Mouse (Mus musculus): ENCODE measurements at regions not wholly inside any gene's neighbourhood (a gene's known extent, or its start where the extent isn't known, plus 50 kb on each side); places are given as distances from the start of the nearest gene placed in this dataset.

DNA sequence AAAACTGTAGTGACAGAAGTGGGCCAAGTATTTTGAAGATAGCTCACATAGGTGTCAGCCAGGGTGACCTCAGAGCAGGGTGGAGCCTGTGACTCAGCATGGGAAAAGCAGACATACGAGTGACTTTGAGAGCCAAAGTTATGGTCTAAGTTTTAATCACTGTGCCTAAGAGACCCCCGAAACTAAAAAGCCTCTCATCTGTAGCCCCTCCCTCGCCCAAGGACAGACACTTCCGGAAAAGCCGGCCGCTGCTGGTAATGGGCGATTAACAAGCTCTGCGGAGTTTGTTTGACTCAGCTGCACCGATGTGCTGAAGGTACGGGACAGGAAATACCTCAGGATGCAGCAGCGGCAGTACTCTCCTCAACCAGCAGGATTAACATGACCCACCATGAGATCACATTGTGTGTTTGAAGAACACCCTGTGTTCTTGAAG, 182.1 kb upstream of the Foxn2 start:
- DNase-seq, result no peak

DNA sequence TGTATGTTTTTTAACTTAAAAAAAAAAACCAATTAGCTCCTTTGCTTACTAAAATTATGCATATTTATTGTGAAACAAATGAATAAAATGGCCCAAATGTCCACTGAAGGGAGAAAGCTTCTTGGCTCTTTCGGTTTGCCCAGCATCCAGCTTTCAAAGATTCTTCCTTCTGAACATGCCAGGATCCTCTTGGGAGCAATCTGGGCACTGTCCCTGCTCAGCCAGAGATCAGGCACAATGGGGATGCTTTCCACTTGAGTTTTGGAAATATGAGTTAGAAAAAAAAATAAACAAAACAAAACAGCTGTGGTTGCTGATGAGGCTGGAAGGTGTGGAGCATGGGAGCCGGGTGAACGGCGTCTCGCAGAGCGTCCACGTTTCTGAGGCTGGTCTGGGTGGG, 180.3 kb upstream of the Foxn2 start:
- no peak for DNase-seq

DNA sequence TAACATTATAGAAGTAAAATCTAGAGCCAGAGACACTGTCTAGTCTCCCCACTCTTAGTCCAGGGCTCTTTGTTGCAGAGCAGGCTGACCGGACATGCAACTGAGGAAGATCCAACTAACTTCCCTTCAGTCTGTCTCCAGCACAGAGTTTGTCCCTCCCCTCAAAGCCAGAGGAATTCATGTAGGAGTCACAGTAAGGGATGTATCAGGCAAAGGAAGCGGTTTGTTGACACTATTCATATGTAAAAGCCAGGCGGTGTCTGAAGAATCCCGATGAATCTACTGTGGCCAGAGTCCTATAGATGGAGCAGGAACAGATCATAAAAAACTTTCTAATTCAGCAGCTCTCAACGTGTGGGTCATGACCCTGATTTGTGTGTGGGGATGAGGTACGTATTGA, 179.7 kb upstream of the Foxn2 start:
- DNase-seq, result no peak

DNA sequence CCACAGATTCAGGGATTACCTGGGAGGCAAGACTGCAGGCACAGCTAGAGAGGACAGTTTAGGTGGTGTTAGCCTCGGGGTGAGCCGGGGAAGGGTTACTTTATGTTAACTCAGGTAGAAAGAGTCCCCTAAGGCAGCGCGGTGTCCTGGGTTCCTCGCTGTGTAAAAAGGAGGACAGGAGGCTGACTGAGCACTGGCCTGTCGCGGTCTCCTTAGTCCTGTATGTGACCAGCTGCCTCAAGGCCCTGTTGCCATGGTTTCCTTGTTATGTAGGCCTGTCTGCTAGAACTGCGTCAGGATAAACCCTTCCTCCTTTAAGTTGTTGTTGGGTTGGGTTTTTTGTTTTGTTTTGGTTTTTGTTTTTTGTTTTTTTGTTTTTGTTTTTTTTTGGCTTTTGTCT, 179.0 kb upstream of the Foxn2 start:
- DNase-seq, result no peak

DNA sequence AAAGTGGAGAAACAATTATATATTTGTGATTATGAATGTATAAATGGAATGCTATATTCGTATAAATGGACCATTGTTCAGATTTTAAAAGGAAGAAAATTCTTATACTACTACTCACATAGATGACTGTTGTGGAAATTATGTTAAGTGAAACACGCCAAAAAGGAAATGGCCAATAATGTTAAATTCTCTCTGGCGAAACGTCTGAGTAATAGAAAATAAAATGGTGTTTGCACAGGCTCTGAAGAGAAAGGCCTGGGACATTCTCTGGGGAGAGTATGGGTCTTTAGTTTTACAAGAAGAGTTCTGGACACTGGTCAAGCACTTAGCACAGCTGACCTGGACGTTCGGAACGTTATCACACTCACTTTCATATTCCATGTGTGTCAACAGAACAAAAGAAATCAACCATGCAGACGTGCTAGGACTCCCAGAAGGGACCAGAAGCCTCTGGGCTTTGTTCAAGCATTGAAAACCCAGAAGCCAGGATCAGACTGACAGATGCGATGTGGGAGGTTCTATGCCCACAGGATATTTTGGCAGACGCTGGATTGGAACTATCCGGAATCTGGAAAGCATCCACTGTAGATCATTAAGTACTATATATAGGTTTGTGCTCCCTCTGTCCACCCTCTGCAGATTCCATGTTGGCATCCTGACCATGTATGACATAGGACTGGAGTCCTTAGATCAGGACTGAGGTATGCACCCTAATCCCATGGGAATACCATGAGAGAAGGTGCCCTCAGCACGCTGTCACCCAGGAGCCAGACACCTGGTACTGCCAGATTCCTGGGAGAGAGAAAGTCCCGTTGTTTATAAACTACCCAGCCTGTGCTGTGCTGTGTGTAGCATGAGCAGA, 178.0 kb upstream of the Foxn2 start:
- DNase-seq, result peak; percentile 74

DNA sequence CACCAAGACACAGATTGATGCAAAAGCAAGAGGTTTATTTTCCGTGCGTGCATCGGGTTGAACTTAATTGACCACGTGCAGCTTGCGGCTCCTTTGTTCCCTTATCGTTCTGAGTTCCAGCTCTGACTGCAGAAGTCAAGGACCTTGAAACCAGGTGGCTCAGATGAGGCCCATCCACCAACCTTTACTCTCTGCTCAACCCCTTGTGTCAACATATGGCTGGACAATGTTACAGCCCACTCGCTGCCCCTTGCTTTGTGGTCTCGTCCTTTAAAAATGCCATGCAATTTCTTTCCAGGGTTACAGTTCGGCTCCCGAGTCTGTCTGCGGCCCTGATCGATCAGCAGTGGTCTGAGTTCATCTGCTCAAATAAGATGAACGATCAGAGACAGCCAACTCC, 175.2 kb upstream of the Foxn2 start:
- no peak for DNase-seq

DNA sequence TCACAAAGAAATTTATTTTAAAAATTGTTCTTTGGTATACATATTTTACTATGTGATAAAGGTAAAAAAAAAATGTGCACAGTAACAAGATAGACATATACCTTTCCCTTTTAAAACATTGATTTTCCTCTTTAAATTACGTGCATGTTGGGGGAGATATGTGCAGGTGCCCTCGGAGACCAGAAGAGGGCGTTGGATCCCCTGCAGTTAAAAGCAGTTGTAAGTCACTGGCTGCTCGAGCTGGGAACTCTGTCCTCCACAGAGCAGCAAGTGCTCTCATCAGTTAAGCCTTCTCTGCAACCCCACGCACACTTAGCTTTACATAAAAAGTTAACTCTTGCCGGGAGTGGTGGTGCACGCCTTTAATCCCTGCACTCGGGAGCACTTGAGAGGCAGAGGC, 172.3 kb upstream of the Foxn2 start:
- DNase-seq, result no peak

DNA sequence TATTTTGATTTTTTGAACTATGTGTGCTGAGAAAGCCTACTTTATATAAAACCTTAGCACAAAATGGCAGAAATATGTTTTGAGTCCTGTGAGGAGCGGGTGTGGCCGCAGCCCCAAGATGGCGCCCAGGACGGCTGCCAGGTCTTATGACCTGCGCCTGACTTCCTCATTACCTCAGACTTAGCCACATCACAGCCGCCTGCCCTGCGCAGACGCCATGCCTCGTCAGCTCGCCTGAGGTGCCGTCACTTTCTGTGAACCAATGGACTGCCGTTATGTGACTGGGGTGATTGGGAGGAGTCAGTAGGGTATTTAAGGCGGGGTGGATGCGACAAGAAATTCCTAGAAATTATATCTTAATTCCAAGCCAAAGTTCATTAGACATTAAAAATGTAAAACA, 171.7 kb upstream of the Foxn2 start:
- DNase-seq, result no peak

DNA sequence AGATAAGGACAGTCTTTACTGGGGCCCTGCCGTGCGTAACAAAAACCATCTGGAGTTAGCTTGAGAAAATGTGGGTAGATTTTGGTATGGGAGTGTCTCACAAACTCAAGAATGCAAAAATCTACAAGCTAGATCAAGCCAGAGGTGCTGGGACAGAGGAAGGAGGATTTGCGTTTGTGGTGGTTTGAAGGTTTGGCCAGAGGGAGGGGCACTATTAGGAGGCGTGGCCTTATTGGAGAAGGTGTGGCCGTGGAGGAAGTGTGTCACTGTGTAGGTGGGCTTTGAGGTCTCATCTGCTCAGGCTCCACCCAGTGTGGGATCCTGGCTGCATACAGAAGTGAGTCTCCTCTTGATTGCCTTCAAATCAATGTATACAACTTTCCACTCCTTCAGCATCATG, 169.6 kb upstream of the Foxn2 start:
- DNase-seq, result no peak

DNA sequence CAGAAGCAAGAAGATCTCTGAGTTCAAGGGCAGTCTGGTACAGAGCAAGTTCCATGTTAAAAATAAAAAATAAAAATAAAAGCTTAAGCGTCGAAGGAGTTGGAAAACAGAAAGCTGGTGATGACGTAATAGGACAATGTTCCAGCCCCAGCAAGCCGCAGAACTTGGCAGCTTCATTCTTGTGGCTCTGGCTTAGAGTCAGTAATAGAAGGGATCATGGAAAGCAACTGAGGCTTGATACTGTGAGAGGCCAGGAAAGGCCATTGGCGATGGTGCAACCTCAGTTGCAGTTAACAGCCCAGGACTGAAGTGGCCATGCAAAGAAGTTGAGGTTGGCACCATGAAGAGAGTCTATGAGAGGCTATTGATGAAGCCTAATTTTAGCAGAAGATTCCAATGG, 168.3 kb upstream of the Foxn2 start:
- no peak for DNase-seq

DNA sequence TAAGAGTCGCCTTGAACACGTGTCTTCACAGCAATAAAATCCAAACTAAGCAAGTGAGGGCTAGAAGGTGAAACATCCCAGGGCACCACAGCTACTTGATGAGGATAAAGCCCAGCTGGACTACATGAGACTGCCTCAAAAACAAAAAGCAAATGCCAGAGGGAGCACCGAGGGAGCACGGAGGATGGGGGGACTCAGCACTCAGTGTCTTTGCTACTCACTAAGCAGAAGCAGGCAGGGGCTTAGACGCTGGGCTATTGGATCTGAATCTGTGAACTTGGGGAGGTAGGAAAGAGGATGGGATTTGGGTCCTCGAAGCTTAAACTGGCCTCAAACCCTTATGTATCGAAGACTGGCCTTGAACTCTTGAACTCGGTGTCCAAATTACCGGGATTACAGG, 167.0 kb upstream of the Foxn2 start:
- DNase-seq, result no peak

DNA sequence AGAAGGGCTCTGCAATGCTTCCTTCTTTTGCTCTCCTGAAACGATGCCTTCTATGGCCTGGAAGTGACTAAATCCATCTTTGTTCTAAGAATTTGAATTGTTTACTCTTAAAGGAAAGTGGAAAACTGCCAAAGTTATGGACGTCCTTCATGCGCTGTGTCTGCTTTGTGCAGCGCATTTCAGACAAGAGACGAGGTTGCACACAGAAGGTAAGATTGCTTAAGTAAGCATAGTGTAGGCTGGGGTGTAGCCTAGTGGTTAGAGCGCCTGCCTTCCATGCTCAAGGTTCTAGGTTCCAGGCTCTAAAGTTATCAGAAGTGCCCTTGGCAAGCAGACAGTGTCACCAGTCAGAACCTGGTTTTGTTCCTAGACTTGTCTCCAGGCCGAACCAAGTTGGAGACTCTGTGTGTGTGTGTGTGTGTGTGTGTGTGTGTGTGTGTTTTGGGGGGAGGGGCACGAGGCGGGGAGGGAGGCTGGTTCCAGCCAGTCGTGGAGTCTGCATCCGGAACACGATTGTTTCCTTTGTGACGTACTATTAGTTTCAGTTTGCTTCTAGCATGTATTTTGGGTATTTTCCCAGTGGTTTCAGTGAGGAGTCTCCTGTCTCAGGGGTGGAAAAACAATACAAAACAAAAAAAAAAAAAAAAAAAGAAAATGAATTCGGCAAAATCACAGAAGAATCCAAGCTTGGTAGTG, 166.4 kb upstream of the Foxn2 start:
- no peak for DNase-seq

DNA sequence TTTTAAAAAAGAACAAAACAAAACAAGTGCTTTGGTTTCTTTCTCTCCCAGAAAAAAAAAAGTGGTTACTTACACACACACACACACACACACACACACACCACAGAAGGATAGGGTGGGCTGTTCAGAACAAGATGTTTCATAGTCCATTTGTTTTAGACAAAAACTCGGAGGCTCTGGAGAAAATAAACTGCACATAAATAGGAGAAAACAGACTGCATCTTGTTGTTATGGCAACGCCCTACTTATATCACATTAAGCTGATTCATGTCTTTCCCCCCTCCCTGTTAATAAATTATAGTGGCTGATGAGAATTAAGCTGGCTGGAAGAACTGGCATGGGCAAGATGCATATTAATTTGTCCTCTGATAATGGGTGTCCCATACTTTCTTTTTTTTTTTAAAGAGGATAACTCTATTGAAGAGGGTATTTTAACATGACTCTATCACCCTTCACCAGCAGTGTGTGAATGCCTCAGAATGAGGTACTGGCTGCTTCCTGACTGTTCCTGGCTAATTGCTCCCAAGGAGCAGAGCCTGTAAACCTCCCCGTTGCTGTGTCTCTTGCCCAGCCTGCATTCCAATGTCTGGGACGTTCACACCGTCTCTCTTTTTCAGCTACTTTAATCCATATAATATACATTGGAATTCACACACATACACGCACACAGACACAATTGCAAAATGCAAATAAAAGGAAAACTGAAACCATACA, 165.6 kb upstream of the Foxn2 start:
- DNase-seq, result peak; percentile 40

DNA sequence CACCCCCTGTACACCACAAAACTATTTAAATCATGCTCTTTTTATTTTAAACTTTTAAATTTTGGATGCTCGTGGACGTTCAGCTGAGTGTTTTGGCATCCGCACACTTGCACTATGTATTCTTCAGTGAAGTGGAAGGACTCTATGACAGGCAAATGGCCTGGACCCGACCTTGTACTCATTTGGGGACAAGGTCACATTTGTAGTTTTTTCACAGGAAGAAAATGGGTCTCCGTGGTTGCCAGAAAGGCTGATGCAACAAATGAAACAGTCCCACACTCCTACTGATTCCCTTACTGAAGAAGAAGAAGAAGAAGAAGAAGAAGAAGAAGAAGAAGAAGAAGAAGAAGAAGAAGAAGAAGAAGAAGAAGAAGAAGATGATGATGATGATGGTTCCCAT, 160.9 kb upstream of the Foxn2 start:
- no peak for DNase-seq

DNA sequence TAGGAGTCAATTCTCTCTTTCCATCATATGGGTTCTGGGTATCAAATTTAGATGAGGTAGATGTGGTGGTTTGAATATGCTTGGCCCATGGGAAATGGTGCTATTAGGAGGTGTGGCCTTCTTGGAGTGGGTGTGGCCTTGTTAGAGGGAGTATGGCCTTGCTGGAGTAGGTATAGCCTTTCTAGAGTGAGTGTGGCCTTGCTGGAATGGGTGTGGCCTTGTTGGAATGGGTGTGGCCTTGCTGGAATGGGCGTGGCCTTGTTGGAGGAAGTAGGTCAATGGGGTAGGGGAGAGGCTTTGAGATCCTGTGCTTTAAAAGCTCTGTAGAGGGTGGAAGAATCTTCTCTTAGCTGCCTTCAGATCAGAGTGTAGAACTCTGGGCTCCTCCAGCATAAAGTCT, 157.8 kb upstream of the Foxn2 start:
- DNase-seq, result no peak

DNA sequence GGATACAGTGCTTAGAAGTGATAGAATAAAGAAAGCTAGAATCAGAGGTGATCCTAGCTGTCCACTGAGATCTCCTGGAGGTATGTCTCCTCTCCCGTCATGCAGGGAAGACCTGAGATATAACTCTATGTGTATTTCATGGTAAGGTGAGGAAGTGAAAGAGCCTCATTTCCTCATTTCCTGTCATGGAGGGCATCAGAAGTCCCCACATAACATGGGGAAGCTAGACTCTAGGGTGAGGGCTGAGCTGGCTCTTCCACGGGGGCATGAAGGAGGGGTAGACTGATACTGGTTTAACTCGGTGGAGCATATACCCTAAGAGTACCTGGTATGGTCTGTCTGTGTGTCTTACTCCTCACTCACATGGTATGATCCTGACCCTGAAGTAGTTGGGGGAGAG, 156.0 kb upstream of the Foxn2 start:
- no peak for DNase-seq

DNA sequence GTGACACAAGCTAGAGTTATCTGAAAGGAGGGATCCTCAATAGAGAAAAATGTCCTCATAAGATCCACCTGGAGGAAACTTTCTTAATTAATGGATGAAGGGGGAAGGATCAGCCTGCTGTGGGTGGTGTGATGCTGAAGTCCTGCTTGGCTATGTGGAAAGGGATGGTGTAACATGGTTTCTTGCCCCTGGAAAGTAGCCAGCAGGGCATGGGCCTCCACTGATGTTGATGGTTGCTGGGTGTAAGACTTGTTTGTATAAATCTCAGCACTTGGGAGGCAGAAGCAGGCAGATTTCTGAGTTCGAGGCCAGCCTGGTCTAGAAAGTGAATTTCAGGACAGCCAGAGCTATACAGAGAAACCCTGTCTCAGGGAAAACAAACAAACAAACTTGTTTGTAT, 152.7 kb upstream of the Foxn2 start:
- no peak for DNase-seq

DNA sequence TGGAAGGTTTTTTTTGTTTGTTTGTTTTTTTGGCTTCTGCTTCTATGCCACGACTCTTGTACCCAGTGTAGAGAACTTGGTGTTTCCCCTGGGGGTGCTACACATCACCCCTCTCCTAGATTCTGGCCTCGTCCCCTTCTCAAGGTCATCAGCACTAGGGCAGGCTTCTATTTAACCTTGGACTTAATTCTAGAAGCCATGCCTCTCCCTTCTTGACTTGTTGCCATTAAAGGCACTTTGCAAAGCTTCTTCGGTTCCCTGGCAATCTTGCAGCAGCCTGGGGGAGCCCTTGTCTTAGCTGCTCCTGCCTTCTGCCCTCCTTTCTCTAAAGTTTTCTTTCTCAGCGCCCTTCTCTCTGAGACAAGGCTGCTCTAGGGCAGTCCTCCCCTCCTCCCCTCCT, 143.0 kb upstream of the Foxn2 start:
- DNase-seq, result no peak

DNA sequence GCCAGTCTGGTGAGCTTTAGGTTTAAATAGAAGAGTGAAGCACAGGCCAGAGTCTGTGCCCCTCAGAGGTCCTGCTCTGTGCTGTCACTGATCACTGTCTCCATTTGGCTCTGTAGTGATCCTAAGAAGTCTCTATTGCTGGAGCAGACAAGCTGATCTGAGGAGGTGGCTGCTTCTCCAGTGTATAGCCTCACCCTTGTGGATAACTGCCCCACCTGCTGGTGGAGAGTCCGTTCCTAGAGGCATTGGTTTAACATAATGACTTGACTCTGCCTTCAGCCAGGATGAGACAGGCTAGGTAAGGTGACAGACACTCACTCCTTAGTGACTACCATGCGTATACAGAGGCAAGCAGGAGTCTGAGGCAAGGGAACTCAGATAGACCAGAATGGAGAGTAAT, 136.5 kb upstream of the Foxn2 start:
- DNase-seq, result no peak

DNA sequence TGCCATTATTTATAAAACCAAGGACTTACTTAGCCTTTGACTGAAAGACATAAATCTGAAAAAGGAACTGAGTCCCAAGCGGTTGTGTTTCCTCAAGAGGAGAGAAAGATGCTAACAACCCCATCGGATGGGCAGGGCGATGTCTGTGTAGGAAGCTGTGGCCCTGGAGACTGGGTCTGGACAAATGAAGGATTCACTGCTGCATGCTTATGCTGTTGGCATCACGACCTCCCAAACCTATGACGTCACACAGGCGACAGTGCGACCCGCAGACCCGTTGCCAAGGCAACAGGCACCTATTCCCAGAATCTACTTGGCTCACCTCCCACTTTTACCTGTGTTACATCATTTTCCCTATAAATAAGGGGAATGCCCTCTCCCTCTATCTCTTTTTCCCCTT, 135.3 kb upstream of the Foxn2 start:
- DNase-seq, result no peak

DNA sequence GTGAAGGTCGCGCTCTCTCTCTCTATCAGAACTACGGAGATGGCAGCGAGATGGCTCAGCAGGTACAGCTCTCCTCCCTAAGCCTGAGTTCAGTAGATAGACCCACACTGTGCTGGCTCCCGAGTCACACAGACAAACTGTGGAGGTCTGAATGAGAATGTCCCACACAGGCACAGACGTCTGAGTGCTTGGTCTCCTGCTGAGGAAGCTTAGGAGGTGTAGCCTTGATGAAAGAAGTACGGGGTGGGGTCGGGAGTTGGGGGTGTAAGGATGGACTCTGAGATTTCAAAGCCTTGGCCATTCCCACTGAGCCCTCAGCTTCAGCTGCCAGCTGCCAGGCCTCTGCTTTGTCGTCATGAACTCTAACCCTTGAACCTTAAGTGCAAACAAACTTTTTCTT, 134.2 kb upstream of the Foxn2 start:
- DNase-seq, result no peak

DNA sequence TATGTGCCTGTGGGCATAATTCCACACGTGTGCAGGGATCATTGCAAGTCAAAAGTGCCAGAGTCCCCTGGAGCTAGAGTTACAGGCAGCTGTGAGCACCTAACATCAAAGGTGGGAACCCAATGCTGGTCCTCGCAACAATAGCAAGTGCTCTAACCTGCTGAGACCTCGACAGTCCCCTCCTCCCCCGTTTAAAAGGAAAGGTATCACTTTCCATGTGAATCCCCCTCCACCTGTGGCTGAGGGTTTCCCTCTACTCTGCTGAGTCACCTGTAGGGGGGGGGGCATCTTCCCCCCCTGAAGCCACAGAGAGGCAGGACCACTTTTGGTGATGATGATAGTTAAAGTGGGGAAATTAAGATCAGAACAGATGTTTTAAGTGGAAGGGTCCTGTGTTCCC, 133.4 kb upstream of the Foxn2 start:
- DNase-seq, result no peak

DNA sequence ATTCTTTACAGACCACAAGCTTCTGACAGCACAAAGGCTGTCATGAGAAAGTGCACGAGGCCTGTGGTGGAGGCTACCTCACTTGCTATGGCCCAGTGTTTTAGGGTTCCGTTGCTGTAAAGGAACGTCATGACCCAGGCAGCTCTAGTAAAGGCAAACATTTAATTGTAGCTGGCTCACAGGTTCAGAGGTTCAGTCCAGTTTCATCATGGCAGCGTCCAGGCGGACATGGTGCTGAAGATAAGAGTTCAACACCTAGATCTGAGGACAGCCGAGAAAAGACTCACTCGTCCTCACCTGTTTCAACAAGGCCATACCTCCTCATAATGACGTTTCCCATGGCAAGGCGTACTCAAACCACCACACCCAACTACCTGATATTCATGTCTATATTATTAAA, 132.7 kb upstream of the Foxn2 start:
- no peak for DNase-seq

DNA sequence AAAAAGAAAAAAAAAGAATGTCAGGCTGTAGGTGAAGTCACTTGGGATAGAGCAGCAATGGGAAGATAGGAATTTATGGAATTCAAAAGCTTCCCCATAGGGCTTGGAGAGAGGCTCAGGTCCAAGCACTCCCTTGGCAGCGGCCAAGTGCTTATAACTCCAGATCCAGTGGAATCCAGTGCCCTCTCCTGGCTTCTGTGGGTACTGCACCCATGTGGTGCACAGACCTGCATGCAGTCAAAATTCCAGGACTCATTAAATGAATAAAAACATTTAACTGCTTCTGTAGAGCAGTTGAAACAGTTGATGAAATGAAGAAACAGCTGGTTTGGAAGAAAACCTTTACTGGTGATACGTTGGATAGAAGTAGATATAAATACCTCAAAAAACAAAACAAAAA, 127.6 kb upstream of the Foxn2 start:
- DNase-seq, result no peak
